Mouse (Mus musculus): ENCODE results near the gene Abhd2. TPM values are rescaled to one million over a fixed set of nuclear protein-coding genes. Genes with fewer than 3 reads are reported as not detected.

Gene Abhd2
- polyA plus RNA-seq, 1 experiment, result 13.6 TPM

GRCm38 (mm10) chr7:79331197-79331596, 58.2 kb downstream of the Abhd2 start:
- no peak overlapping the region for H3K27ac ChIP-seq (ENCODE audit: control insufficient read depth, insufficient read depth, low read depth, low read length, poor library complexity)
- H3K4me1 ChIP-seq (ENCODE audit: control insufficient read depth, insufficient read depth, low read length), result no peaks in the 10 kb centered on the region
- no peak for TF ChIP-seq POLR2A (IDR thresholded peaks at IDR 0.05; ENCODE audit: borderline replicate concordance, control insufficient read depth, low read depth, low read length)
- TF ChIP-seq CTCF (IDR thresholded peaks at IDR 0.05; ENCODE audit: control insufficient read depth, insufficient read depth, low read length), result no peak

GRCm38 (mm10) chr7:79333419-79333818, 60.4 kb downstream of the Abhd2 start:
- Histone ChIP-seq H3K27ac (ENCODE audit: control insufficient read depth, insufficient read depth, low read depth, low read length, poor library complexity) (no peak overlapping the region), H3K4me3 (replicated peaks; ENCODE audit: control insufficient read depth, low read depth, low read length) (no peak overlapping the region), H3K4me1 (ENCODE audit: control insufficient read depth, insufficient read depth, low read length) (no peaks in the 10 kb centered on the region)
- TF ChIP-seq CTCF (IDR thresholded peaks at IDR 0.05; ENCODE audit: control insufficient read depth, insufficient read depth, low read length) (no peak), POLR2A (IDR thresholded peaks at IDR 0.05; ENCODE audit: borderline replicate concordance, control insufficient read depth, low read depth, low read length) (no peak)
- 80% methylated on average over 3 of the region's 3 CpGs for WGBS

More at GRCm38 (mm10) chr7:79331197-79331596, 58.2 kb downstream of the Abhd2 start:
- H3K4me3 ChIP-seq (replicated peaks; ENCODE audit: control insufficient read depth, low read depth, low read length), result no peak overlapping the region
- 93% methylated on average over 10 of the region's 10 CpGs for WGBS

DNA sequence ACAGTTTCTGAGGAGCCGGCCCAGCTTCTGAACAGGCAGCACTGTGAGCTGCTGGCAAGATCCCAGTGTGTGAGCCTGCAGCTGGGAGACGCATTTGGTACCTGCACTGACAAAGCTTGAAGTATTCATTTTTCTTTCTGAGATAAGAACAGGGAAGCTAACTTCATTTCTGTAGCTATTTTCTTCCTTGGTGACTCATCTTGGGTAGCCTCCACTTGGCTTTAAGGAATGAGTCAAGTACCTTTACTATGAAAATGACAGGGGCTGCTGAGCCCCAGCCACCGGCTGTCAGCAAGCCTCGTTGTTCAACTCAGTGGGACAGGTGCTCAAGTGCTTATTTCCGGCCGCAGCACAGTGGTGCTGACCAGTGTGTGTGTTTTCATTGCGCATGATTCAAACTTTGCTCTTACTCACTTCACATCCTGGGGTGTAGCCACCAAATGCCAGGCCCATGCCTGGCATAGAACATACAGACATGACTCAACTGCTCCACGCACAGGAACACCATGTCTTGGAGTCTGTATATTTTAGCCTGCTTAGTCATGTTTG, 63.4 kb downstream of the Abhd2 start:
- TF ChIP-seq CTCF (IDR thresholded peaks at IDR 0.05; ENCODE audit: control insufficient read depth, insufficient read depth, low read length) (no peak), POLR2A (IDR thresholded peaks at IDR 0.05; ENCODE audit: borderline replicate concordance, control insufficient read depth, low read depth, low read length) (no peak)
- no peaks in the 10 kb centered on the region for H3K4me1 ChIP-seq (ENCODE audit: control insufficient read depth, insufficient read depth, low read length)
- no peak overlapping the region for H3K27ac ChIP-seq (ENCODE audit: control insufficient read depth, insufficient read depth, low read depth, low read length, poor library complexity)
- WGBS, result 91% methylated on average over 8 of the region's 8 CpGs
- no peak overlapping the region for H3K4me3 ChIP-seq (replicated peaks; ENCODE audit: control insufficient read depth, low read depth, low read length)

GRCm38 (mm10) chr7:79345902-79346301, 72.9 kb downstream of the Abhd2 start:
- H3K4me1 ChIP-seq (ENCODE audit: control insufficient read depth, insufficient read depth, low read length), result no peaks in the 10 kb centered on the region; the same call in 1 of the 2 replicates
- H3K27ac ChIP-seq (ENCODE audit: control insufficient read depth, insufficient read depth, low read depth, low read length, poor library complexity), result no peak overlapping the region
- WGBS, result 43% methylated on average over 4 of the region's 4 CpGs
- TF ChIP-seq POLR2A (IDR thresholded peaks at IDR 0.05; ENCODE audit: borderline replicate concordance, control insufficient read depth, low read depth, low read length), result no peak
- TF ChIP-seq CTCF (IDR thresholded peaks at IDR 0.05; ENCODE audit: control insufficient read depth, insufficient read depth, low read length), result peak; percentile 35; the same call in 1 of the 2 replicates
- no peak overlapping the region for H3K4me3 ChIP-seq (replicated peaks; ENCODE audit: control insufficient read depth, low read depth, low read length)

DNA sequence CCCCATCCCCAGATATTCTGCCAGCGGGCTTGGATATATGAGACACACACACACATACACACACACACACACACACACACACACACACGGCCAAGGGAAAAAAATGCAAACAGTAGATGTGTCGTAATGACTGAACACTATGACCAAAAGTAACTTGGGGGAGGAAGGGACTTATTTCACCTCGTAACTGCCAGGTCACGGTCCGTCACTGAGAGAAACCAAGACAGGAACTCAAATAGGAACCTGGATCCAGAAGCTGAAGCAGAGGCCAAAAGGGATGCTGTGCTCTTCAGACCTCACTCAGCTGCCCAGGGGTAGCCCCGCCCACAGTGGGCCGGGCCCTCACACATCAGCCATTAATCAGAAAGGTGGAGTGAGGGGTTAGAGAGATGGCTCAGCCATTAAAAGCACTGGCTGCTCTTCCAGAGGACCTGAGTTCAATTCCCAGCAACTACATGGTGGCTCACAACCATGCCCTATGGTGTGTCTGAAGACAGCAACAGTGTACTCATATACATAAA, 73.6 kb downstream of the Abhd2 start:
- Histone ChIP-seq H3K4me3 (replicated peaks; ENCODE audit: control insufficient read depth, low read depth, low read length) (no peak overlapping the region), H3K27ac (ENCODE audit: control insufficient read depth, insufficient read depth, low read depth, low read length, poor library complexity) (no peak overlapping the region), H3K4me1 (ENCODE audit: control insufficient read depth, insufficient read depth, low read length) (no peaks in the 10 kb centered on the region; the same call in 1 of the 2 replicates)
- 50% methylated on average over 8 of the region's 8 CpGs for WGBS
- TF ChIP-seq CTCF (IDR thresholded peaks at IDR 0.05; ENCODE audit: control insufficient read depth, insufficient read depth, low read length) (no peak), POLR2A (IDR thresholded peaks at IDR 0.05; ENCODE audit: borderline replicate concordance, control insufficient read depth, low read depth, low read length) (no peak)

- H3K4me1 ChIP-seq (ENCODE audit: control insufficient read depth, insufficient read depth, low read length), result no peaks in the 10 kb centered on the region; the same call in 1 of the 2 replicates
- TF ChIP-seq POLR2A (IDR thresholded peaks at IDR 0.05; ENCODE audit: borderline replicate concordance, control insufficient read depth, low read depth, low read length) (no peak), CTCF (IDR thresholded peaks at IDR 0.05; ENCODE audit: control insufficient read depth, insufficient read depth, low read length) (no peak)
- 86% methylated on average over 13 of the region's 13 CpGs for WGBS
Measured at GRCm38 (mm10) chr7:79347108-79347813, 74.3 kb downstream of the Abhd2 start.

DNA sequence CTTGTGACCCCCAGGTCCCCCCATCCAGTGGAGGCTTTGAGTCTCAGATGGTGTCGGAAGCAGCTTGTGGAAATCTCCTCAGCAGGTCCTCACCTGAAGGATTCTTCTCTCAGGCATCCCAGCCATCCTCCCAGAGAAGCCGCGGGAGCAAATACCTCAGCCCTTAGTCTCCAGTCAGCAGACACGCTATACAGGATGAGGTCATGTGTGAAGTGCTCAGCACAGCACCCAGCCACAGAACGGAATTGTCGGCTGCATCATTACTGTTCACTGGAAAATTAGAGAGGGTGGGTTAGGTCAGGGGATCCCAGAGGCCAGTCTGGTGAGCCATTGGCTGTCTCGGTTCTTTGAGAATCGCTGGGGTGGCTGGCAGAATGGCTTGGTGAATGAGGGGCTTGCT, 75.8 kb downstream of the Abhd2 start:
- Histone ChIP-seq H3K27ac (ENCODE audit: control insufficient read depth, insufficient read depth, low read depth, low read length, poor library complexity) (no peak overlapping the region), H3K4me3 (replicated peaks; ENCODE audit: control insufficient read depth, low read depth, low read length) (no peak overlapping the region), H3K4me1 (ENCODE audit: control insufficient read depth, insufficient read depth, low read length) (no peaks in the 10 kb centered on the region; the same call in 1 of the 2 replicates)
- TF ChIP-seq POLR2A (IDR thresholded peaks at IDR 0.05; ENCODE audit: borderline replicate concordance, control insufficient read depth, low read depth, low read length), result no peak
- TF ChIP-seq CTCF (IDR thresholded peaks at IDR 0.05; ENCODE audit: control insufficient read depth, insufficient read depth, low read length), result no peak
- WGBS, result 94% methylated on average over 8 of the region's 8 CpGs

More at GRCm38 (mm10) chr7:79347108-79347813, 74.3 kb downstream of the Abhd2 start:
- Histone ChIP-seq H3K27ac (ENCODE audit: control insufficient read depth, insufficient read depth, low read depth, low read length, poor library complexity) (no peak overlapping the region), H3K4me3 (replicated peaks; ENCODE audit: control insufficient read depth, low read depth, low read length) (no peak overlapping the region)

GRCm38 (mm10) chr7:79349738-79350386, 76.9 kb downstream of the Abhd2 start:
- H3K4me1 ChIP-seq (ENCODE audit: control insufficient read depth, insufficient read depth, low read length), result no peaks in the 10 kb centered on the region; the same call in 1 of the 2 replicates
- TF ChIP-seq POLR2A (IDR thresholded peaks at IDR 0.05; ENCODE audit: borderline replicate concordance, control insufficient read depth, low read depth, low read length) (no peak), CTCF (IDR thresholded peaks at IDR 0.05; ENCODE audit: control insufficient read depth, insufficient read depth, low read length) (peak; percentile 77)
- H3K27ac ChIP-seq (ENCODE audit: control insufficient read depth, insufficient read depth, low read depth, low read length, poor library complexity), result no peak overlapping the region
- no peak overlapping the region for H3K4me3 ChIP-seq (replicated peaks; ENCODE audit: control insufficient read depth, low read depth, low read length)
- 54% methylated on average over 12 of the region's 12 CpGs for WGBS

Measured in bone marrow, adult 2 months (tissue).